Mouse (Mus musculus) heart, postnatal 0 days (tissue): ENCODE measurements at regions not wholly inside any gene's neighbourhood (a gene's known extent, or its start where the extent isn't known, plus 50 kb on each side); places are given as distances from the start of the nearest gene placed in this dataset.

ENCODE experiments used
- ATAC-seq: fragments of 200-750 bp; cut with Nextera tagmentation; 2 replicates; pipeline ENCODE4 v1.8.0; 2017; ENCODE audit warnings: low read depth, moderate number of reproducible peaks, moderate library complexity; ENCODE audit not compliant: insufficient read depth
- DNase-seq: peaks from one replicate; pipeline ENCODE4 v3.0.0-alpha.2; 2016; ENCODE audit warnings: low spot score
- H3K27ac ChIP-seq: fragments of 300-500 bp; sonication (generic); 2 replicates; pipeline ENCODE4 v1.5.1; 2014; ENCODE audit warnings: low read depth, mild to moderate bottlenecking
- H3K27me3 ChIP-seq: fragments of 300-500 bp; sonication (generic); 2 replicates; pipeline ENCODE4 v1.6.1; 2014; ENCODE audit warnings: low read length, mixed read lengths; ENCODE audit not compliant: control insufficient read depth, insufficient read depth
- H3K36me3 ChIP-seq: fragments of 300-500 bp; sonication (generic); replicated peaks from 2 replicates; pipeline ENCODE4 v1.6.1; 2014; ENCODE audit warnings: low read length, mixed read lengths; ENCODE audit not compliant: control insufficient read depth, insufficient read depth
- H3K4me1 ChIP-seq: fragments of 300-500 bp; sonication (generic); 2 replicates; pipeline ENCODE4 v1.6.1; 2014; ENCODE audit warnings: antibody characterized with exemption; ENCODE audit not compliant: control insufficient read depth, insufficient read depth
- H3K4me2 ChIP-seq: fragments of 300-500 bp; sonication (generic); 2 replicates; pipeline ENCODE4 v1.6.1; 2014; ENCODE audit warnings: low read depth, mild to moderate bottlenecking, low read length, moderate library complexity
- H3K4me3 ChIP-seq: fragments of 300-500 bp; sonication (generic); 2 replicates; pipeline ENCODE4 v1.5.1; 2014; ENCODE audit warnings: low read depth, low read length
- H3K9ac ChIP-seq: fragments of 300-500 bp; sonication (generic); replicated peaks from 2 replicates; pipeline ENCODE4 v1.6.1; 2014; ENCODE audit warnings: low read depth, low read length, mixed read lengths
- H3K9me3 ChIP-seq: fragments of 300-500 bp; sonication (generic); replicated peaks from 2 replicates; pipeline ENCODE4 v1.6.1; 2016; ENCODE audit warnings: low read length; ENCODE audit not compliant: control insufficient read depth
- CTCF ChIP-seq: IDR thresholded peaks from 2 replicates; pipeline ENCODE4 v1.5.1; 2016; ENCODE audit warnings: antibody characterized with exemption, control low read depth, low read depth
- EP300 ChIP-seq: IDR thresholded peaks from 2 replicates; pipeline ENCODE4 v1.6.1; 2016; ENCODE audit warnings: antibody characterized with exemption, low read depth
- WGBS: fragments of 180-500 bp; shearing (Covaris S2); extraction: QIAGEN DNeasy Blood & Tissue Kit; methylation state at CpG from one replicate; pipeline ENCODE4 v1.1.7; 2014; 5-methylcytosine and 5-hydroxymethylcytosine counted together

DNA sequence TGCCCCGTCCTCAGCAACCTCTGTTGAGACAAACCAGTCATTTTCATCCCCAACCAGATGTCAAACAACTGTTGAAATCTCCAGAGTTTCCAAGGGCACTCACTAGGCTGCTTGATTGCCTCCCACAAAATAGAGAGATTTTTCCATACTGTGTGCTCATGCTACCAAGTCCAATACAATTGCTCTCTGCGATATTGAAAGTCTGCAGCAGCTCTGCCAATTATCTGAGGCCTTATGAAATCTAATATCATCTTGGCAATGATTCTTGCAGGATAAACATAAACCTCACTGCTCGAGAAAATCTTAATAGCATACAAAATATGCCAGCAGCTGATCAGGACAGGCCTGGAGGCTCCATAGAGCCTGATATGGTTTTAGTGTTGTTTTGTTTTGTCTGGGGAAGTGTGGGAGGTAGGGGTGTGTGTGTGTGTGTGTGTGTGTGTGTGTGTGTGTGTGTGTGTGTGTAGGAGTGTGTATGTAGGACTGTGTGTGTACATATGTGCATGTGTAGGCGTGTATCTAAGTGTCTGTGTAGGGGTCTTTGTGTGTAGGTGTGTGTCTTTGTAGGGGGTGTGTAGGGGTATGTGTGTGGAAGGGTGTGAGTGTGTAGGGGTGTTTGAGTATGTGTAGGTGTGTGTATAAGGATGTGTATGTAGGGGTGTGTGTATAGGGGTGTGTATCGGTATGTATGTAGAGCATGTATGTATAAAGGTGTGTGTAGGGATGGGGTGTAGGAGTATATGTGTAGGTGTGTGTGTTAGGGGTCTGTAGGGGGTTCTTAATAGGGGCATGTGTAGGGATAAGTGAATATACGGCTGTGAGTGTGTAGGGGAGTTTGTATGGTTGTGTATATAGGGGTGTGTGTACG, 398.1 kb downstream of the Pdcd6ip start:
- no peak overlapping the region for H3K27ac ChIP-seq
- H3K4me1 ChIP-seq, result no peaks in the 10 kb centered on the region
- no peaks in the 10 kb centered on the region for H3K36me3 ChIP-seq
- ATAC-seq, result no peak
- no peaks in the 10 kb centered on the region for H3K27me3 ChIP-seq
- TF ChIP-seq CTCF (no peak), EP300 (no peak)
- H3K9ac ChIP-seq, result no peak overlapping the region
- H3K4me2 ChIP-seq, result no peak overlapping the region
- no peaks in the 10 kb centered on the region for H3K9me3 ChIP-seq
- 67% methylated on average over 7 of the region's 7 CpGs for WGBS
- no peak overlapping the region for H3K4me3 ChIP-seq
- DNase-seq, result no peak

DNA sequence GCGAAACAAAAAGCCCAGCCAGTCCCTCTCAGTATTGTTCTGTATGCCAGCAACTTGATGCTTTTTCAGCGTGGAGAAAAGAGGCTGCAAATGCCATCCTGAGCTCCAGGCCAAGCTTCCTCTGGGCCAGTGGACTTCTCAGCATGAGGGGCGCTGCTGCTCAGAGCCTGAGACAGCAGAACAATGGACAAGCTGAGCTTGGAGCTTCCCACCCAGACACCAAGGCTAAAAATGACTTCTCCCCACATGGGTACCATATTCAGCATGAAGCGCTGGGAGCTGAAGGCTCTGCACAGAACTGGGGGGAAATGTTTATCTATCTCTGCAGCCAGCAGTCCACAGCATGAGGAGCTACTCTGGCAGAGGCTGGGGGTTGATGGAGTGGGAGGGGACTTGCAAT, 402.3 kb downstream of the Pdcd6ip start:
- ATAC-seq, result no peak
- DNase-seq, result no peak

DNA sequence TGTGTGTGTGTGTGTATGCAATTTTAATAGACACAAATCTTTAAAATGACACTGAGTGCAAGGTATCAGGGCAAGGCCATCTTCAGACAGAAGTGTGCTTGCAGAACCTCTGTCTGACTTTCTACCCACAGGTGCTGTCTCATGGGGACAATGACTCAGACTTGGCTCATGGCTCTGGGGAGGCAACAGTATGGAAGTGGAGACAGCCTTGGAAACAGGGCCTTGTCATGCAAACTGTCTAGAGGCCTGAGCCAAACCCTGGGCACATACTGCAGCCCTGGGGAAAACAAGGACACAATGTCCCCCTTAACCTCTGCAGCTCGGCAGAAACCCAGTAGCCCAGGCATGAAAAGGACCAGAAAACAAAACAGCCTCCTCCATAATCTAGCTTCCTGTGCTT, 405.6 kb downstream of the Pdcd6ip start:
- no peak for ATAC-seq
- Histone ChIP-seq H3K27ac (no peak overlapping the region), H3K9me3 (no peaks in the 10 kb centered on the region), H3K4me1 (no peaks in the 10 kb centered on the region; the same call in 1 of the 2 replicates), H3K4me3 (no peak overlapping the region), H3K27me3 (no peaks in the 10 kb centered on the region), H3K36me3 (no peaks in the 10 kb centered on the region), H3K9ac (no peak overlapping the region), H3K4me2 (no peak overlapping the region)
- no peak for TF ChIP-seq CTCF
- no peak for TF ChIP-seq EP300
- 39% methylated on average over 1 of the region's 1 CpGs for WGBS
- DNase-seq, result no peak

More for the DNA sequence above, 402.3 kb downstream of the Pdcd6ip start:
- no peak overlapping the region for H3K4me3 ChIP-seq
- no peaks in the 10 kb centered on the region for H3K27me3 ChIP-seq
- TF ChIP-seq EP300, result no peak
- no peak for TF ChIP-seq CTCF
- no peaks in the 10 kb centered on the region; the same call in 1 of the 2 replicates for H3K4me1 ChIP-seq
- WGBS, result 54% methylated on average over 4 of the region's 4 CpGs
- no peak overlapping the region for H3K4me2 ChIP-seq
- H3K36me3 ChIP-seq, result no peaks in the 10 kb centered on the region
- no peaks in the 10 kb centered on the region for H3K9me3 ChIP-seq
- H3K9ac ChIP-seq, result no peak overlapping the region
- no peak overlapping the region for H3K27ac ChIP-seq

DNA sequence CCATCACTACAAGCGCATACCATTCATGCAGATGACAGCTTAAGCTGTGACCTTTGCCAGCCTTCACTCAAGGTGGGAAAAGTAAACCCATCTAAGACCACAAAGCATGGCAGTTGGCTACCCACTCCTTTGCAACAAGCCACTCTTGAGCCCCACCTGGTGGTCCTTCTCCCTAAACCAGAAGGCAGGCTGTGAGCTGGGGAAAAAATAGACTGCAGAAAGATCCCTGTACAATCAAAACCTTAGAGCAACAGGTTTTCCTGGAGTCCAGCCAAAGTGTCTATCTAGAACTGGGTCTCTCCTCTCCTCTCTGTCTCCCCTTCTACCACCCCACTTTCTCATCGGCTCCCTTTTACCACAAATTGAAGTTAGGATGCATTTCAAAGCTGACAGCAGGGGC, 407.2 kb downstream of the Pdcd6ip start:
- H3K36me3 ChIP-seq, result no peaks in the 10 kb centered on the region
- ATAC-seq, result no peak
- no peak overlapping the region for H3K4me2 ChIP-seq
- TF ChIP-seq EP300 (no peak), CTCF (peak; percentile 52)
- H3K4me3 ChIP-seq, result no peak overlapping the region
- WGBS, result 18% methylated on average over 2 of the region's 2 CpGs
- DNase-seq, result no peak
- H3K9me3 ChIP-seq, result no peaks in the 10 kb centered on the region
- H3K9ac ChIP-seq, result no peak overlapping the region
- no peak overlapping the region for H3K27ac ChIP-seq
- peaks cover 3% of the 10 kb centered on the region; the same call in 1 of the 2 replicates for H3K4me1 ChIP-seq
- no peaks in the 10 kb centered on the region for H3K27me3 ChIP-seq

DNA sequence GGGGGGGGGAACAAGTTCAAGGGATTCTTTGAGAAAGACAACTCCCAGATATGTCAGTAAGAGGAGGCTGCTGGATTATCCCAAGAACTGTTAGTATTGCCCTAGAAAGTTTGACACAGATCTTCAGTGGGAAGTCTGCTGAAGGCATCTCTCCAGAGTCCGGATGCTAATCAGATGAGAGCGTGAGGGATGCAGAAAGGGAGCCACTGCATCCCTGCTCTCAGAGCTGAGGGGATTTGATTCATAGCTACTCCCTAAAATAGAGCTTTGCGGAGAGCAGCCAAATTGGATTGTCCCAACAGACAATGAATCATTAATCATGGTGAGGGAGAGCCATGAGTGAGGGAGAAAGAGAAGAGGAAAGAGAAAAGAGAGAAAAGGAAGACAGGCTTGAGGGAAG, 408.2 kb downstream of the Pdcd6ip start:
- no peaks in the 10 kb centered on the region for H3K9me3 ChIP-seq
- ATAC-seq (no peak), DNase-seq (no peak)
- no peaks in the 10 kb centered on the region for H3K36me3 ChIP-seq
- no peak overlapping the region for H3K27ac ChIP-seq
- H3K4me2 ChIP-seq, result no peak overlapping the region
- H3K27me3 ChIP-seq, result no peaks in the 10 kb centered on the region
- no peak overlapping the region for H3K9ac ChIP-seq
- no peak overlapping the region for H3K4me3 ChIP-seq
- H3K4me1 ChIP-seq, result peaks cover 3% of the 10 kb centered on the region; the same call in 1 of the 2 replicates
- TF ChIP-seq CTCF, result no peak
- TF ChIP-seq EP300, result no peak
- WGBS, result 24% methylated on average over 3 of the region's 3 CpGs
